Mouse (Mus musculus): ENCODE results near the gene St6galnac3. TPM values are rescaled to one million over a fixed set of nuclear protein-coding genes. Genes with fewer than 3 reads are reported as not detected.

The St6galnac3 gene
- polyA plus RNA-seq, 1 experiment: 13.6 TPM

DNA sequence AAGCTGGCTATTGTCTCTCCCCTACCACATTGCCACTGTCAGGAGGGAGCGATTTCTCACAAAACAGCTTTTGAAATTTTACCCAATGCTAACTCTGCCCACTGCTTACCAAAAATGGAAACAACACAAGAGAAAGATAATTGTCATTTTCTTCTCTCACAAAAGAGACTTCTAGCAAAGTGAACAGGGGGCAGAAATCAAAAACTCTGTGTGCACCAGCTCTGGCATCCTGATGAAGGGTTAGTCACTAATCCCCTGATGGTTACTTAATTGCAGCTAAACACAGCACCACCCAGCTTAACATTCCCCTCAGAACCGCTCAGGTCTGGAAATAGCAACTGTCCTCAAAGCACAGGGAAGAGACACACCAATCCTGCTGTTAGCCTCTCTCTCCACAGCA lies 144.3 kb downstream of the St6galnac3 start:
- no peak for TF ChIP-seq CTCF (IDR thresholded peaks at IDR 0.05; ENCODE audit: control insufficient read depth, insufficient read depth, low read length)
- no peak for TF ChIP-seq POLR2A (IDR thresholded peaks at IDR 0.05; ENCODE audit: borderline replicate concordance, control insufficient read depth, low read depth, low read length)
- H3K4me1 ChIP-seq (ENCODE audit: control insufficient read depth, insufficient read depth, low read length): no peaks in the 10 kb centered on the region
- 80% methylated on average over 2 of the region's 2 CpGs for WGBS

GRCm38 (mm10) chr3:153580136-153580535 lies 144.8 kb downstream of the St6galnac3 start:
- TF ChIP-seq POLR2A (IDR thresholded peaks at IDR 0.05; ENCODE audit: borderline replicate concordance, control insufficient read depth, low read depth, low read length) (no peak), CTCF (IDR thresholded peaks at IDR 0.05; ENCODE audit: control insufficient read depth, insufficient read depth, low read length) (no peak)
- WGBS: 48% methylated on average over 3 of the region's 3 CpGs

More for the DNA sequence above, 144.3 kb downstream of the St6galnac3 start:
- Histone ChIP-seq H3K4me3 (replicated peaks; ENCODE audit: control insufficient read depth, low read depth, low read length) (no peak overlapping the region), H3K27ac (ENCODE audit: control insufficient read depth, insufficient read depth, low read depth, low read length, poor library complexity) (no peak overlapping the region)

DNA sequence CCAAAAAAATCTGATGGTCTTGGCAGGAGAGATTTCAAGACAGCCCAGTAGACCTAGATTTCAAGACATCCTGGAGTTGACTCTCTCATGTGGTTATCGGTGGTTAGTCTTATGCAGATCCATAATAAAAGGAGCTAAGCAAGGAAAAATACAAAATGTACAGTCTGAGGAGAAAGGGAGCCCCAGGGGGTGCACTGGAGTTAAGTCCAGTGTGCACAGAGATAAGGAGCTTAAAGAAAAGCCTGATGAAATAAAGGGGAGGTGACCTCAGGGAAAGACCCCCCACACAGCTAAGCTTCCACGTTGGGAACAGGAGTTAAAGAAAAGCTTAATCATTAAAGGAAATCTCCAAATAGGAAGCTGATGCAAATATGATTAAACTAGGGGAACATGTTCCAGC lies 147.7 kb downstream of the St6galnac3 start:
- WGBS: 69% methylated on average over 2 of the region's 2 CpGs
- Histone ChIP-seq H3K4me1 (ENCODE audit: control insufficient read depth, insufficient read depth, low read length) (no peaks in the 10 kb centered on the region), H3K4me3 (replicated peaks; ENCODE audit: control insufficient read depth, low read depth, low read length) (no peak overlapping the region), H3K27ac (ENCODE audit: control insufficient read depth, insufficient read depth, low read depth, low read length, poor library complexity) (no peak overlapping the region)
- TF ChIP-seq CTCF (IDR thresholded peaks at IDR 0.05; ENCODE audit: control insufficient read depth, insufficient read depth, low read length): no peak

More at GRCm38 (mm10) chr3:153580136-153580535, 144.8 kb downstream of the St6galnac3 start:
- Histone ChIP-seq H3K4me1 (ENCODE audit: control insufficient read depth, insufficient read depth, low read length) (no peaks in the 10 kb centered on the region), H3K27ac (ENCODE audit: control insufficient read depth, insufficient read depth, low read depth, low read length, poor library complexity) (no peak overlapping the region), H3K4me3 (replicated peaks; ENCODE audit: control insufficient read depth, low read depth, low read length) (no peak overlapping the region)

DNA sequence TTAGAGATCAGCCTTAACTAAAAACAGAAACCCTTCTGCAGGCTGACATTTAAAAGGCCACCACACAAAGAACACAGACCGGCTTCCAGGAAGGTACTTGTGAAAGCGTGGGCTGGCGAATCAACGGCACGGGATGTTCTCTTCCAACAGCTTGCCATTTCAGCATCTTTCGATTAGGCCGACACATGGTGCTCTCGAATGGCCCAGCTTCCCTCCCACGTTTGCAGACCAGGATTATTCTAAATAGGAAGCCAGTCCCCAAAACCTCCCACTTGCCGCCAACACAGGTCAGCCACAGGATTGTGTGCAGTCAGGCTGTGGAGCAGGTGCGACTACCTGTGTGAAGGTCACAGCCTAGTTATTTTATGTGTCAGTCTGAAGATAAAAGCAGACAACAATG lies 153.8 kb downstream of the St6galnac3 start:
- no peak overlapping the region for H3K27ac ChIP-seq (ENCODE audit: control insufficient read depth, insufficient read depth, low read depth, low read length, poor library complexity)
- no peak overlapping the region for H3K4me3 ChIP-seq (replicated peaks; ENCODE audit: control insufficient read depth, low read depth, low read length)
- TF ChIP-seq POLR2A (IDR thresholded peaks at IDR 0.05; ENCODE audit: borderline replicate concordance, control insufficient read depth, low read depth, low read length) (no peak), CTCF (IDR thresholded peaks at IDR 0.05; ENCODE audit: control insufficient read depth, insufficient read depth, low read length) (no peak)
- H3K4me1 ChIP-seq (ENCODE audit: control insufficient read depth, insufficient read depth, low read length): no peaks in the 10 kb centered on the region; the same call in 1 of the 2 replicates
- 84% methylated on average over 11 of the region's 11 CpGs for WGBS

GRCm38 (mm10) chr3:153568815-153569214 lies 156.2 kb downstream of the St6galnac3 start:
- no peak overlapping the region for H3K4me3 ChIP-seq (replicated peaks; ENCODE audit: control insufficient read depth, low read depth, low read length)
- 62% methylated on average over 3 of the region's 3 CpGs for WGBS
- TF ChIP-seq CTCF (IDR thresholded peaks at IDR 0.05; ENCODE audit: control insufficient read depth, insufficient read depth, low read length): no peak
- no peak for TF ChIP-seq POLR2A (IDR thresholded peaks at IDR 0.05; ENCODE audit: borderline replicate concordance, control insufficient read depth, low read depth, low read length)
- H3K27ac ChIP-seq (ENCODE audit: control insufficient read depth, insufficient read depth, low read depth, low read length, poor library complexity): no peak overlapping the region
- no peaks in the 10 kb centered on the region; the same call in 1 of the 2 replicates for H3K4me1 ChIP-seq (ENCODE audit: control insufficient read depth, insufficient read depth, low read length)

GRCm38 (mm10) chr3:153567913-153568312 lies 157.1 kb downstream of the St6galnac3 start:
- Histone ChIP-seq H3K27ac (ENCODE audit: control insufficient read depth, insufficient read depth, low read depth, low read length, poor library complexity) (no peak overlapping the region), H3K4me3 (replicated peaks; ENCODE audit: control insufficient read depth, low read depth, low read length) (no peak overlapping the region), H3K4me1 (ENCODE audit: control insufficient read depth, insufficient read depth, low read length) (no peaks in the 10 kb centered on the region; the same call in 1 of the 2 replicates)
- no peak for TF ChIP-seq CTCF (IDR thresholded peaks at IDR 0.05; ENCODE audit: control insufficient read depth, insufficient read depth, low read length)
- TF ChIP-seq POLR2A (IDR thresholded peaks at IDR 0.05; ENCODE audit: borderline replicate concordance, control insufficient read depth, low read depth, low read length): no peak
- 69% methylated on average over 3 of the region's 3 CpGs for WGBS

- WGBS: 85% methylated on average over 4 of the region's 4 CpGs
- no peak overlapping the region for H3K4me3 ChIP-seq (replicated peaks; ENCODE audit: control insufficient read depth, low read depth, low read length)
- TF ChIP-seq POLR2A (IDR thresholded peaks at IDR 0.05; ENCODE audit: borderline replicate concordance, control insufficient read depth, low read depth, low read length) (no peak), CTCF (IDR thresholded peaks at IDR 0.05; ENCODE audit: control insufficient read depth, insufficient read depth, low read length) (no peak)
- H3K4me1 ChIP-seq (ENCODE audit: control insufficient read depth, insufficient read depth, low read length): no peaks in the 10 kb centered on the region; the same call in 1 of the 2 replicates
- H3K27ac ChIP-seq (ENCODE audit: control insufficient read depth, insufficient read depth, low read depth, low read length, poor library complexity): no peak overlapping the region
Observed at GRCm38 (mm10) chr3:153567512-153567911, 157.5 kb downstream of the St6galnac3 start.

DNA sequence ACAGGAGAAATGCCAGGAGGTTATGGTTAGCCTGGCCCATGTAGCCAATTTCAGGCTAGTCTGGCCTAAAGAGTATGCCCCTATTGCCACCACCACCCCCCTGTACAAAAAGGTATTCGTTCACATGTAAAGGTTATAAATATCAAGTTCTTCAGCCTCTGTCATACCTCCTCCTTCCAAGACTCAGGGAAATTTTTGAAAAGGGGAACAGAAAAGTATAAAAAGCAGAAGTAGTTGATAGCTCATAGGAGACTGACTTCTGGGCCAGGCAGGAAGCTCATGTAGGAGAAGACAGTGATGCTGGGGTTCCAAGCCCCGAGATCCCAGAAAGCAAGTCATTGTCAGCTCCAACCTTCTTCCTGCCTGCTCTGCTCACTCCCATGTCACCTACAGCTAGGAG lies 158.9 kb downstream of the St6galnac3 start:
- no peaks in the 10 kb centered on the region; the same call in 1 of the 2 replicates for H3K4me1 ChIP-seq (ENCODE audit: control insufficient read depth, insufficient read depth, low read length)
- 5% methylated on average over 2 of the region's 2 CpGs for WGBS
- TF ChIP-seq CTCF (IDR thresholded peaks at IDR 0.05; ENCODE audit: control insufficient read depth, insufficient read depth, low read length) (no peak), POLR2A (IDR thresholded peaks at IDR 0.05; ENCODE audit: borderline replicate concordance, control insufficient read depth, low read depth, low read length) (no peak)
- H3K27ac ChIP-seq (ENCODE audit: control insufficient read depth, insufficient read depth, low read depth, low read length, poor library complexity): no peak overlapping the region
- no peak overlapping the region for H3K4me3 ChIP-seq (replicated peaks; ENCODE audit: control insufficient read depth, low read depth, low read length)

DNA sequence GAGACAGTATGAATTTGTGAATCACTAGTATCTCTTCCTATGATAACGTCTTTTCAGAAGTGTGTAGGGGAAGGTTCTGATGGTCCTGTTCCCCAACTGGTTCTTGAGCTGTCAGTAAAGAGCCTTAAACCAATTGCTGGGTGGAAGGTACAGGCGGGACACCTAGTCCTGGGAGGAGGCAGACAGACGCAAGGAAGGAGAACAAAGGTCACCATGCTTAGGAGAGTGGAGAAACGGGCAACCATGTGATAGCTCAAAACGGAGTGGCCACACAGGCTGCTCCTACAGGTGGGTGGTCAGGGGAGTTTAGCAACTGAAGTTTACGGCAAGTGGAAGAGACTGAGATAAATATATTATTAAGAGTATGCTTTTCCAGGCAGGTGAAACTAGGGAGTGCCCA lies 164.1 kb downstream of the St6galnac3 start:
- WGBS: 91% methylated on average over 6 of the region's 6 CpGs
- no peaks in the 10 kb centered on the region for H3K4me1 ChIP-seq (ENCODE audit: control insufficient read depth, insufficient read depth, low read length)
- no peak overlapping the region for H3K27ac ChIP-seq (ENCODE audit: control insufficient read depth, insufficient read depth, low read depth, low read length, poor library complexity)
- no peak overlapping the region for H3K4me3 ChIP-seq (replicated peaks; ENCODE audit: control insufficient read depth, low read depth, low read length)
- TF ChIP-seq CTCF (IDR thresholded peaks at IDR 0.05; ENCODE audit: control insufficient read depth, insufficient read depth, low read length): no peak
- TF ChIP-seq POLR2A (IDR thresholded peaks at IDR 0.05; ENCODE audit: borderline replicate concordance, control insufficient read depth, low read depth, low read length): no peak

All from bone marrow, adult 2 months (tissue).